Mouse (Mus musculus) granulocyte monocyte progenitor cell, adult 5-6 weeks (primary cell): ENCODE data around the gene Kdelc1. TPM values are rescaled to one million over a fixed set of nuclear protein-coding genes. Genes with fewer than 3 reads are reported as not detected.

Experiments
- ATAC-seq: replicated peaks from 2 replicates; pipeline ENCODE4 v1.8.0; 2016; ENCODE audit warnings: mild to moderate bottlenecking, moderate TSS enrichment, inconsistent platforms; ENCODE audit not compliant: poor library complexity, severe bottlenecking
- total RNA-seq, 2 experiments: library from RNA; stranded (forward) in 1 of 2; stranded (reverse) in 1 of 2; fragments of 200-712, 200-1000 nt in 1 of 2; fragments of >200 nt in 1 of 2; fragmentation: Nextera tagmentation in 1 of 2; gene quantifications; 2 replicates each; pipeline ENCODE4 v1.2.3; 2014 to 2017

Kdelc1 gene
- total RNA-seq, 2 experiments from 2014 or later: 33.4 to 40.7 TPM

DNA sequence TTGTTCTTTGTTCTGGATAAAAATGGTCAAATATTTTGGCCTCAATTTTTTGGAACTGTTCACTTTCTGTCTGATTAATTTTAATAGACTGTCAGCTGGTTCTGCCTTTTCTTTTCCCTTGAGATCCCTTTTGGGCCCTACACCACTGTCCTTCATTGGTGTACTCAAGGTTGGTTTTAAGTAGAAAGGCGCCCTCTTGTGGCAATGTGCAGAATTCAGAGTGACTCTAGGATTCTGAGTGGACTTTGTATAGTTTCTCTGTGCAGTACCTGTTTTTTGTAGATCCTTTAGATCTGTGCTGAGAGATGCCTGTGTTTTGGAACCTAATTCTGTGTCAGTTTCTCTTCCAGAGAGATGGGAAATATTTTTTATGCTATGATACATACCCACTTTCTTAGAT, 54.0 kb downstream of the Kdelc1 start:
- ATAC-seq: peak; percentile 77

DNA sequence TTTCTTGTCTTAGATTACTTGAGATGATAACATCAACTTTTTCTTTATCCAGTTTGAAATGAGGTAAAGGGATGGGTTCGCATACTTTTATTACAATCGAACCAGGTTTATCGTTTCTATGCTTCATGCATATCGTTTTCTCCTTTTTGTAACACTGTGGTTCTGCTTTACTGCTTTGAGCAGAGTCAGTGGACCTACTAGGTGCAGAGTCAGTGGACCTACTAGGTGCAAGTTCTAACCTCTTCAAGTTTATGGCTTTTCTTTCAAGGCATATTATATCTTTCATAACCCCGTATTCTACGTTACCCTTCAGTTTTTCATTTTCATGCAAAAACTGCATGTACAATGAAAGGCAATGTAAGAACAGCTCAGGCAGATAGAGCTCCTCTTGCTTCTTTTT, 55.2 kb downstream of the Kdelc1 start:
- ATAC-seq: no peak

DNA sequence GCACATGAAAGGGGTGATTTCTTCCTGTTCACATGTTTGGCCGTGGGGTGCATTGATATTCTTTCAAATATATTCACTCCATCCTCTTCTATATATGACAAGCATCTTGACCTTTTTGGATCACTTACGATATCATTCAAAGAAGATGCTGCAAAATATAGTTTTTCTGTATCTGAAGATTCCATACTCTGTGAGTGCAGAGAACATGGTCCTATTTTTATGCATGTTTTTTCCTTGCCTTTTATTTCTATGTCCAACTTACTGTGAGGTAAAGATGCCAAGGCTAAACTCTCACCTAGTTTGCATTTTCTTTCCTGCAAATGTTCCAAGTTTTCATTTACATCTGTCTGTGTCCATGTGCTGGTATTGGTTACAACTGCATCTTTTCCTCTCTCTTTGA, 56.8 kb downstream of the Kdelc1 start, which contains the start of gene Gm8251:
Gene Gm8251 (minus strand): TSS at position 101 of the 400 bp plus-strand sequence.
- ATAC-seq: no peak

DNA sequence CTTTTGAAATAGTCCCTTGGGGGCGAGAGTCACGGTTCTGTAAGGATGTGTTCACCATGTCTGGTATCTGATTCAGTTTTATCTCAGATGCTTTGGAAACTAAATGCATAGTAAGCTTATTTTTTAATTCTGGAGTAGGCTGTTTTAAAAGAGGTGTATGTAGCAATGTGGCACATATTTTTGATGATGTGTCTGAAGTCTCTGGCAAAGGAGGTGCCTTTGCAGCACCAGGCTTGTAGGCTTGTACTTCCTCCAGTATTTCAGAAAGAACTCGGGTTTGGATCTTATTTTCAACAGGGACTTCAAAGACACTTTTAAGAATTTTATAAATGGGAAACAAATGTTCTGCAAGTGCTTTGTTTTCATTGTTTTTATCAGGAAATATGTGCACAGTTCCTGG, 60.8 kb downstream of the Kdelc1 start:
- no peak for ATAC-seq

Other genes starting within 250 kb of the Kdelc1 start
- 54.1 and 62.1 TPM in 2 replicates for gene Tpp2, start 185.2 kb downstream of the Kdelc1 start, total RNA-seq (2014; fragmentation: Nextera tagmentation)
- 75.9 and 82.9 TPM in 2 replicates for gene Tpp2, start 185.2 kb downstream of the Kdelc1 start, total RNA-seq (2017)
- gene Mettl21c, start 98.8 kb downstream of the Kdelc1 start, total RNA-seq (2014; fragmentation: Nextera tagmentation): 0.94 TPM in 1 of 2 replicates, not detected in the other
- gene Mettl21c, start 98.8 kb downstream of the Kdelc1 start, total RNA-seq (2017): not detected in 2 replicates
- gene Gm8251, start 56.9 kb downstream of the Kdelc1 start, total RNA-seq (2014; fragmentation: Nextera tagmentation): 0.15 and 0.19 TPM in 2 replicates
- gene Gm8251, start 56.9 kb downstream of the Kdelc1 start, total RNA-seq (2017): 0.05 and 0.30 TPM in 2 replicates
- gene Tex30, start 16.4 kb downstream of the Kdelc1 start, total RNA-seq (2014; fragmentation: Nextera tagmentation): 64.6 and 67.6 TPM in 2 replicates
- gene Tex30, start 16.4 kb downstream of the Kdelc1 start, total RNA-seq (2017): 51.4 and 74.2 TPM in 2 replicates
- gene Bivm, start 149 bp upstream of the Kdelc1 start, total RNA-seq (2014; fragmentation: Nextera tagmentation): 11.5 and 17.5 TPM in 2 replicates
- gene Bivm, start 149 bp upstream of the Kdelc1 start, total RNA-seq (2017): 7.0 and 10.6 TPM in 2 replicates
- gene Ercc5, start 28.9 kb upstream of the Kdelc1 start, total RNA-seq (2014; fragmentation: Nextera tagmentation): 7.8 and 11.2 TPM in 2 replicates
- 4.8 and 7.9 TPM in 2 replicates for gene Ercc5, start 28.9 kb upstream of the Kdelc1 start, total RNA-seq (2017)
- not detected in 2 replicates for gene Mettl21e, start 100.2 kb upstream of the Kdelc1 start, total RNA-seq (2014; fragmentation: Nextera tagmentation)
- gene Mettl21e, start 100.2 kb upstream of the Kdelc1 start, total RNA-seq (2017): not detected in 2 replicates